Mouse (Mus musculus): Measurements from ENCODE around the gene Itpr1. TPM values are rescaled to one million over a fixed set of nuclear protein-coding genes. Genes with fewer than 3 reads are reported as not detected.
"Not testable (repeated sequence)": the region's sequence is repeated elsewhere in the genome, so short reads cannot be mapped to it uniquely, and the experiment has no call there.

Itpr1 gene
- total RNA-seq, 2 experiments from 2014 or later = 57.3 to 63.4 TPM

DNA sequence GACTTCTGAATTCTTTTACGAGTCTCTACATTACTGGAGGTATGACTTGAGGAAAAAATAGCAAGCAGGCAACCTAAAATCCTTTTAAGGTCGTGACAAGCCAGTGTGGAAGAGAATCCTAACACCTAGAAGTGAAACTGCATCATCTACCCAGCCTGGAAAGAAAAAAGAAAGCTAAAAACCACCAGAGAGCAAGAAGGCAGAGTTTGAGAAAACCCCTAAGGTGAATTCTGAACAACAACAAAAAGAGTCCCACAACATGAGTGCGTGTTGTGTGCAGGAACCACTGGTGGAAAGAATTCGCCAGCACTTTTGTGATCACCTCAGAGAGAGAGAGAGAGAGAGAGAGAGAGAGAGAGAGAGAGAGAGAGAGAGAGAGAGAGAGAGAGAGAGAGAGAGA is 340.6 kb downstream of the Itpr1 start:
- intact Hi-C loops (cut with DNase I) = no loop called here
- no peak for DNase-seq

DNA sequence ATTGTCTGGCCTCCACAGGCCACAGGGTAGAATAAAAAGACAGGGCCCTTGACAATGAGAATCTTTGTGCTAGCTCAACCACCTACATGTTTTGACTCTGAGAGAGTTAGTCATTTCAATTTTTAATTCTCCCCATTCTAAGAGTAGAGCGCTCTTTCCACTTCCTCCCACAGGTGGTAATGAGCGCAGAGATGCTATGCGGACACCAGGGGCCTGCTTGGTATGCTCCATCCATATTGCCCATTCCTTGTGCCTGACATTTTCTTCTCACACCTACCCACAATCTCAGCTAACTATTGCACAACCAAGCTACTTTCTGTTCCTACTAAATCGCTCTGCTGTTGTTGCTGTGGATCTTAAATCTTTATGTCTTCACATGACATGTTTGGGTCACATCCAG is 341.5 kb downstream of the Itpr1 start:
- intact Hi-C loops (cut with DNase I) = no loop called here
- DNase-seq = no peak

DNA sequence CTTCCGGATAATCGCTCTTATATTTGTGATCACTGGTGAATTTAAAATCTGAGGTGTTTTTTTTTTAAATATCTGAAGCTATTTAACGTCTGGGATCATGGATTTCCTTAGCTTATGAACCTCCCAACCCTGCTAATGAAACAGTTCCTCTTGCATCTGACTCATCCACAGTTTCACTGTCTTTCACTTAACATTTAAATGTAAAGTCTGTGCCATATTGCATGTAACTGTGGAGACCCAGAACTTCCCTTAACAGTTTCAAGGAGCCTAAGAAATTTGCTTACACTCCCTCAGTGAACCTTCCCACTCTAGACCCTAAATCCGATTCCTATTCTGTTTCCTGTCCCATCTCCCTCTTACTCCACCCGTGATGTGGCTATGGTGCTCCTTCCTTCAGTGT is 342.0 kb downstream of the Itpr1 start:
- DNase-seq = no peak
- intact Hi-C loops (cut with DNase I) = no loop called here

DNA sequence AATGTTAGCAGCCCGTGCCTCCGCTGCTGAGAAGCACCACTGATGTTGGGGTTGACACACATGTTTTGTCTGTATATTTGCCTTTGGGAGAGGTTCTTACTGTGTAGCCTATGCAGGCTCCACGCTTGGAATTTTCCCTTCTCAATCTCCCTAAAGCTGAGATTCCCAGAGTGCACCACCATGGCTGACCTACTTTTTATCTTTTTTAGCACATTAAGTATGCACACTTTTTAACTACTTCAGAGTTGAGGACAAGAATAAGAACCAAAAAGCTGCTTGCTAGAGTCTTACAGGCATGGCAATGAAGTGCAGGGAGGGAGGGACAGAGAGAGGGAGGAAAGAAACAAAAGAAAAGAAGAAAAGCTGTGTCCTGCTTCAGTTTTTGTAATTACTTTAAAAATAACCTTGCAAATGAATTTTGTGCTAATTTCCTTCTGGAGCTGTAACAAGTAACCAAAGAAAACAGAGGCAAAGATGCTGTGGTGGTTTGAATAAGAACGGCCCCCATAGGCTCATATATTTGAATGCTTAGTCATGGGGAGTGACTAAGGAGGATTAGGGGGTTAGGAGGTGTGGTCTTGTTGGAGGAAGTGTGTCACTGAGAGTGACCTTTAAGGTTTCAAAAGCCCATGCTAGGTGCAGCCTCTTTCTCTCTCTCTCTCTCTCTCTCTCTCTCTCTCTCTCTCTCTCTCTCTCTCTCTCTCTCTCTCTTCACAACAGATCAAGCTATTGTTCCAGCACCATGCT is 344.9 kb downstream of the Itpr1 start:
- intact Hi-C loops (cut with DNase I) = no loop called here
- no peak for DNase-seq

GRCm38 (mm10) chr6:108559226-108559625 is 346.3 kb downstream of the Itpr1 start:
- DNase-seq = not testable (repeated sequence)

DNA sequence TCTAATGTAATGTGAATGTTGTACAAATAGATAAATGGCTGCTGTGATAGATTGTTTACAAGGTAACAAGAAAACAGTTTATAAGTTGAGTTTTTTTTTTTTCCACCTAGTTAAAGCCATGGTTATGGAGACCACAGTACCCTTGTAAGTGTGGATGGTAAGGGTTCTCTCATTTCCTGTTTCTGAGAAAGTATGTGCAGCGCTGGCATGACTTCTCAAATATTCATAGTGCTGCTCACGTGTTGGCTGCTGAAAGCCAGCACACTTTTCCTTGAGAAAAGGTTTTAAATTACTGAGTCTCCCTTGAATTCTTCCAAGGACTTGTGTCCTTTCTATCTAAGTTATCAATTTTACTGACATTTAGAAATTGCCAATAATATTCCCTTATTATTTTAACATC is 350.1 kb downstream of the Itpr1 start:
- intact Hi-C loops (cut with DNase I) = loop anchor here (10.0 kb wide), 1 partner anchor 48 kb away; no protein-coding TSS in a partner anchor
- DNase-seq = no peak

More at GRCm38 (mm10) chr6:108559226-108559625, 346.3 kb downstream of the Itpr1 start:
- intact Hi-C loops (cut with DNase I) = not testable (repeated sequence)

DNA sequence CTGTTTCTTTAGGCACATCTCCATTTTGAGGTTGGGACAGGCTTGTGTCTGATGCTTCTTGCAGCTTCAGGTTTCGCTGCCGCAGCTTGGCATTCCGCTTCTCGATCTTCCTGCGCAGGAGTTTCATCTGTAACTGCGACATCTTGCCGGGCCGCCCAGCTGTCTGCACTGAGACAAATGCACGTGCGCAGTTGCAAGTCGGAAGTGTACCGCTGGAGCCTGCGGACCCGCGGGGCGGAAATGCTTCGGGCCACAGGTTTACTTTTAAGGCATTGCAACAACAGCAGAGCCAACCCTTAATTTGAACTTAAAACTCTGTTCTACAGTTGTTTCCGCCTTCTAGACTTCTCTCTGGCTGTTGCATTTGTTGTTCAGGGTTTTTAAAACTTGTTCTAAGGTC is 352.6 kb downstream of the Itpr1 start:
- DNase-seq = not testable (repeated sequence)
- intact Hi-C loops (cut with DNase I) = loop anchor here (10.0 kb wide), 1 partner anchor 51 kb away; no protein-coding TSS in a partner anchor

- intact Hi-C loops (cut with DNase I) = loop anchor here (10.0 kb wide), 1 partner anchor 52 kb away; no protein-coding TSS in a partner anchor
- DNase-seq = no peak
Observed at GRCm38 (mm10) chr6:108566549-108566948, 353.7 kb downstream of the Itpr1 start.

GRCm38 (mm10) chr6:108569460-108570187 is 356.7 kb downstream of the Itpr1 start:
- intact Hi-C loops (cut with DNase I) = loop anchor here (2.0 to 10.0 kb wide), 3 partner anchors 55 to 143 kb away; no protein-coding TSS in a partner anchor

GRCm38 (mm10) chr6:108570351-108571041 is 357.6 kb downstream of the Itpr1 start:
- peak; percentile 55 to 57 for DNase-seq
- intact Hi-C loops (cut with DNase I) = loop anchor here (2.0 to 5.0 kb wide), 2 partner anchors 137 to 144 kb away; no protein-coding TSS in a partner anchor

More at GRCm38 (mm10) chr6:108569460-108570187, 356.7 kb downstream of the Itpr1 start:
- DNase-seq = peak; percentile 7 to 9

DNA sequence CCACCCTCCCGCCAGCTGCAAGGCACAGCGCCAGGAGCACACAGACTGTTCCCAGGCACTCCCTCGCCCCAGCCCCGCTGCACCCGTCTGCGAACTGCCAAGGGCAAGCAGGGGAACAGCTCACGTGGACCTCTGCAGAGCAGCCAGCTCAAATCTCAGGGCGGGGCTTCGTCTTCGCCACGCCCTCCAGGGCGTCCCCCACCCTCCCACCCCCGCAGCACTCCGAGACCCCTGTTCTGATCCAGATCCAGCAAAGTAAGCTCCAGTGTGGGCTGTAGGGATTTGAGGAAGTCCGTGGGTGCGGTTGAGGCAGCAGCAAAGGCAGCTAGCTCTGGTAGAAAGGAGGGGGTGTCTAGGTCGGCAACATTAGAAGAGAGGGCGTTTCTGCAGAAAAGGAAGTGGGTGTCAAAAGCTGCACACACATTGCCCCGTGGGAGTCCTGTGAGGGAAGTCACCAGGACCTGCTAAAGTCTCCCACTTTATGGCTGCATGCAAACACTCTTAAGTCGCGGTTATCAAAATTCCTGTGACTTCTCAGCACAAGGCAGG is 358.2 kb downstream of the Itpr1 start:
- intact Hi-C loops (cut with DNase I) = loop anchor here (2.0 to 5.0 kb wide), 2 partner anchors 136 to 144 kb away; no protein-coding TSS in a partner anchor

DNA sequence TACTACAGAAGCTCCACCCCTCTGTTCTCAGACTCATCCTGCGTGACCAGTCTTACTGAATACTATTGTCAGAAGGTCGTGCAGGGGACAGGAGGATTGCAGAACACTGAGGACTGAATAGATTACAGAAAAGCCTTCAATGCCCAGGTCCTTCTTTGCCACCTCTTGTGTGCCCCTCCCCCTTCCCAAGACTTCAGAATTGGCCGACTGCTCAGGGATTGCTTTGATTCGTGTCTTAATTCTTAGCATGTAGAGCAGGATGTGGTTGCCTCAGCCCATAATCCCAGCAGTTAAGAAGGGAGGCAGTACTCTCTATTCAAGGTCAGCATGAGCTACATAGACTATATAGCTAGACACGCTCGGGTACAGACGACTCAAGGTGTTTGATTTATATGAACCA is 359.8 kb downstream of the Itpr1 start:
- DNase-seq = no peak
- intact Hi-C loops (cut with DNase I) = loop anchor here (1.0 to 5.0 kb wide), 2 partner anchors 87 to 135 kb away; no protein-coding TSS in a partner anchor

More for the DNA sequence above, 358.2 kb downstream of the Itpr1 start:
- peak; percentile 89 to 90 for DNase-seq

- intact Hi-C loops (cut with DNase I) = no loop called here
- no peak for DNase-seq
Observed at GRCm38 (mm10) chr6:108577056-108577455, 364.2 kb downstream of the Itpr1 start.

DNA sequence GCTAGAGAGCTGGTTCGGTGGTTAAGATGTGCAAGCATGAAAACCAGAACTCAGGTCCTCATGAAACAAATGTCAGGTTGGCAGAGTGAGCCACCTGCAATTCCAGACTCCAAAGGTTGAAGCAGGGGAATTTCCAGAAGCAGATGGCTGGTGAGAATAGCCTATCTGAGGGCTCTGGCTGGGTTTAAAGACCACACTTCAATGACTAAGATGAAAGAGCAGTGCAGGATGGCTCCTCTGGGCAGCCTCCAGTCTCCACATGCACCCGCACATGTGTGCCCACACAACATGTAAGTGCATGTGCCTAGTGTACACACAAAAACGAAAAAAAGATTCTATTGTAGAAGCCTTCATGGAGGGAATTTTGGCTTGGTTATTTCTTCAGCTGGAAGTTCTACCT is 375.5 kb downstream of the Itpr1 start:
- intact Hi-C loops (cut with DNase I) = no loop called here

DNA sequence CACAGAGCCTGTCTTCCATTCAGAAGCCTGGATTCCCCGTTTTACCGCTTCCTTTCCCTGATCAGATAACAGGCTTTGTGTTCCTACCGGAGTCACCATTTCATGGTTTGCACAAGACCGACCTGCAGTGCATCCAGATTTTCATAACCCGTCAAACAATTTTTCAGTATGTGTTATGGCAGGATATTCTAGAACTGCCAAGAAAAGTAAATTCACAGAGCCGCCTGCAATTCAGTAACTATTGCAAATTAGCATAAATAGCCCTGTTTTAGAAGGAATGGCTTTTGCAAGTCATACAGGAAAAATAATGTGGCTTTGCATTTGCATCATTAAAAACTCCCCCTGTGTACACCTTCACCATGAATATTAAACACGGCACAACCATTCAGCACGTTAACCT is 379.3 kb downstream of the Itpr1 start:
- intact Hi-C loops (cut with DNase I) = no loop called here
- no peak for DNase-seq

More for the DNA sequence above, 375.5 kb downstream of the Itpr1 start:
- DNase-seq = no peak

GRCm38 (mm10) chr6:108592636-108593035 is 379.7 kb downstream of the Itpr1 start:
- intact Hi-C loops (cut with DNase I) = no loop called here
- DNase-seq = no peak

DNA sequence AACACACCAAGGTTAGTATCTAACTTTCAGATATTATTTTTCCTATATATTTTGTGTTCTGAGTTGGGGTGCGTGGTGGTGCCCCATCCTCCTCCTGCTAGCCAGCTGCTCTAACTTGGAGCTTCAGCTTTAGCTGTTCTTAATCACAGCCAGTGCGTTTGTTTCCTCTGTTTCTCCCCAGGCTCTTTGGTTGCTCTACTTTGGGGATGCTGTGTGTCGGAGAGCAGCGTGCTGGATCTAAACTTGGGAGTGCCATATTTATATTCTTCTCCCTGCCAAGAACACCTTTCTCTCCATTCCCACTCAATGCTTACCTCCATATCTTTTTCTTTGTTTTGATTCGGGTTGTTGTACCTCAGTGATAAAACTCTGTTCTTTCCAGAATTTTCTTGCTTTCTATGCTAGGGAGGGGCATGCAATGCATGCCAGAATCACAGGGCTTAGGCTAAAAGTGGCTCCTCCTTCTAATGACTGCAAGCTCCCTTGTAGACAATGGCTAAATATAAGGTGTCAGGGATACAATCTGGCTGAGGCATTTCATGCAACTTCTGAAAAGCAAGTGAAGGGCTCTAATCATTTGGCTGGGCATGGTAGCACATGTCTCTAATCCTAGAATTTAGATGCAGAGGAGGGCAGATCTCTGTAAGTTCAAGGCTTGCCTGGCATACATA is 381.4 kb downstream of the Itpr1 start:
- intact Hi-C loops (cut with DNase I) = no loop called here
- no peak for DNase-seq

DNA sequence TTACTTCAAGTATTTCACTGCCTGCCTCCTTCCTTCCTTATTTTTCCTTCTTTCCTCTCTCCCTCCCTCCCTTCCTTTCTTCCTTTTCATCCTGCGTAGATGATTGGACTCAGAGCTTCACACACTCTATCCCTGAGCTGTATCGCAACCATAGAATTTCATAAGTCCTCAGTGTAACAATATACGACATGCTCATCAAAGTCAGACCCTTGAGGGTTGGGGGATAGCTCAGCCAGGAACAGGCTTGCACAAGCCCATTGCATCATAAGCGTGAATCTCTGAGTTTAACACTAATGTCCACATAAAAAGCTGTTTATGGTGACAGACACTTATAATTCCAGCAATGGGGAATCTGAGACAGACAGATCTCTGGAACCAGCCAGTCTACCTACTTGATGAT is 385.8 kb downstream of the Itpr1 start:
- intact Hi-C loops (cut with DNase I) = no loop called here
- no peak for DNase-seq

- DNase-seq = no peak
- intact Hi-C loops (cut with DNase I) = no loop called here
Observed at GRCm38 (mm10) chr6:108599317-108599716, 386.4 kb downstream of the Itpr1 start.

All from heart, postnatal 14 days (tissue).